Mouse (Mus musculus) midbrain, embryonic 11.5 days (tissue): Measurements from ENCODE around the gene Fbxo45. TPM values are rescaled to one million over a fixed set of nuclear protein-coding genes. Genes with fewer than 3 reads are reported as not detected.
A peak's percentile ranks its signal among the peaks of the same experiment; 100 is the strongest.

Source experiments
- ATAC-seq: fragments of 200-750 bp; cut with Nextera tagmentation; 2 replicates; pipeline ENCODE4 v1.8.0; 2017; ENCODE audit warnings: moderate TSS enrichment, moderate library complexity; ENCODE audit not compliant: low FRiP score
- DNase-seq: peaks from one replicate; pipeline ENCODE4 v3.0.0; 2015; ENCODE audit warnings: low spot score; ENCODE audit errors: missing footprints
- H3K27ac ChIP-seq: fragments of 300-500 bp; sonication (generic); 2 replicates; pipeline ENCODE4 v1.5.1; 2014; ENCODE audit warnings: low read depth, low read length
- H3K27me3 ChIP-seq: fragments of 300-500 bp; sonication (generic); 2 replicates; pipeline ENCODE4 v1.6.1; 2014; ENCODE audit warnings: mild to moderate bottlenecking, low read length, moderate library complexity, mixed read lengths; ENCODE audit not compliant: control insufficient read depth, insufficient read depth
- H3K36me3 ChIP-seq: fragments of 300-500 bp; sonication (generic); 2 replicates; pipeline ENCODE4 v1.6.1; 2014; ENCODE audit warnings: mild to moderate bottlenecking, low read length, moderate library complexity, mixed read lengths; ENCODE audit not compliant: control insufficient read depth, insufficient read depth
- H3K4me1 ChIP-seq: fragments of 300-500 bp; sonication (generic); 2 replicates; pipeline ENCODE4 v1.6.1; 2014; ENCODE audit warnings: low read length; ENCODE audit not compliant: control insufficient read depth, insufficient read depth
- H3K4me2 ChIP-seq: fragments of 300-500 bp; sonication (generic); 2 replicates; pipeline ENCODE4 v1.6.1; 2014; ENCODE audit warnings: mild to moderate bottlenecking, moderate library complexity
- H3K4me3 ChIP-seq: fragments of 300-500 bp; sonication (generic); 2 replicates; pipeline ENCODE4 v1.5.1; 2014; ENCODE audit warnings: low read depth, low read length
- H3K9ac ChIP-seq: fragments of 300-500 bp; sonication (generic); 2 replicates; pipeline ENCODE4 v1.6.1; 2014; ENCODE audit warnings: low read length
- H3K9me3 ChIP-seq: fragments of 300-500 bp; sonication (generic); 2 replicates; pipeline ENCODE4 v1.6.1; 2016; ENCODE audit warnings: low read length; ENCODE audit not compliant: control insufficient read depth
- WGBS: fragments of 180-500 bp; shearing (Covaris S2); extraction: QIAGEN DNeasy Blood & Tissue Kit; methylation state at CpG from one replicate; pipeline ENCODE4 v1.1.7; 2014; 5-methylcytosine and 5-hydroxymethylcytosine counted together
- polyA plus RNA-seq: library from polyadenylated mRNA; unstranded; fragments of >200 nt; fragmentation: Nextera tagmentation; extraction: Ambion mirVana; gene quantifications from 2 replicates; pipeline ENCODE4 v1.2.1, GENCODE M21; 2014

The Fbxo45 gene
- polyA plus RNA-seq, result 22.1 and 22.8 TPM in 2 replicates

- Histone ChIP-seq H3K4me2 (peak within 1 kb of the TSS; percentile 66), H3K27me3 (no peaks in the 10 kb centered on the region), H3K9me3 (no peaks in the 10 kb centered on the region), H3K4me1 (peaks cover 19% of the 10 kb centered on the region), H3K4me3 (peak within 1 kb of the TSS; percentile 95), H3K27ac (peak within 1 kb of the TSS; percentile 92), H3K9ac (peak within 1 kb of the TSS; percentile 93), H3K36me3 (no peaks in the 10 kb centered on the region; the same call in 1 of the 2 replicates)
- DNase-seq (peak; percentile 98), ATAC-seq (peak; percentile 98)
- under 1% methylated on average over 43 of the region's 48 CpGs for WGBS
These were observed at the start of gene Fbxo45, which contains the start of gene Wdr53 for GRCm38 (mm10) chr16:32246952-32247370. TSS of gene Fbxo45 (minus strand) at chr16:32247158. TSS of gene Wdr53 (plus strand) at chr16:32247227.

GRCm38 (mm10) chr16:32291821-32292220 is 44.9 kb upstream of the Fbxo45 start:
- H3K36me3 ChIP-seq, result peaks cover 27% of the 10 kb centered on the region
- DNase-seq (no peak), ATAC-seq (no peak)
- no peaks in the 10 kb centered on the region for H3K9me3 ChIP-seq
- H3K4me1 ChIP-seq, result no peaks in the 10 kb centered on the region
- H3K27ac ChIP-seq, result no peak overlapping the region
- 89% methylated on average over 4 of the region's 4 CpGs for WGBS
- no peak overlapping the region for H3K4me2 ChIP-seq
- H3K4me3 ChIP-seq, result no peak overlapping the region
- H3K9ac ChIP-seq, result no peak overlapping the region
- H3K27me3 ChIP-seq, result no peaks in the 10 kb centered on the region

GRCm38 (mm10) chr16:32282608-32283007 is 35.6 kb upstream of the Fbxo45 start:
- peak; percentile 53 for DNase-seq

DNA sequence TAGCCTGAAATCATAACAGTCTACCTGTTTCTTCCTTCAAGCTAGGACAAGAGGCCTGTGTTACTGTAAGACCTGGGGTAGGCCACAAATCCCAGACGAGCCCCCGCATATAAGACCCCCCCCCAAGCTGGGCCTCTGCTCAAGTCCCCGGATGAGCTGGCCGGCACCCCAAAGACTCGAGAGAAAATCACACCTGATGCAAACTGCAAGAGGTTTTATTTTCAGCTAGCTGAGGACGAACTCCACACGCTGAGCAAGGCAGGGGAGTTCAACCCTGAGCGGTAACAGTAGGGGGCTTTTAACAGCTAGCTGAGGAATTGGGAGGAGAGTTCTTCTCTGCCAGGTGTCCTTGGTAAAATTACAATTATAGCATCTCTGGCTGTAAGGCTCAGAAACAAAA is 33.3 kb upstream of the Fbxo45 start:
- Histone ChIP-seq H3K27ac (no peak overlapping the region), H3K9ac (no peak overlapping the region), H3K4me2 (no peak overlapping the region), H3K4me3 (no peak overlapping the region), H3K9me3 (no peaks in the 10 kb centered on the region), H3K36me3 (peaks cover 3% of the 10 kb centered on the region; the same call in 1 of the 2 replicates), H3K27me3 (no peaks in the 10 kb centered on the region), H3K4me1 (peaks cover 5% of the 10 kb centered on the region)
- WGBS, result 93% methylated on average over 8 of the region's 8 CpGs
- DNase-seq, result peak; percentile 68
- no peak for ATAC-seq

More at GRCm38 (mm10) chr16:32282608-32283007, 35.6 kb upstream of the Fbxo45 start:
- ATAC-seq, result no peak
- Histone ChIP-seq H3K4me3 (no peak overlapping the region), H3K27me3 (no peaks in the 10 kb centered on the region), H3K4me2 (no peak overlapping the region), H3K36me3 (peaks cover 5% of the 10 kb centered on the region; the same call in 1 of the 2 replicates), H3K9me3 (no peaks in the 10 kb centered on the region), H3K27ac (no peak overlapping the region), H3K9ac (no peak overlapping the region), H3K4me1 (peaks cover 5% of the 10 kb centered on the region)

- Histone ChIP-seq H3K27ac (no peak overlapping the region), H3K4me2 (peak overlapping the region; percentile 75), H3K4me3 (peak overlapping the region; percentile 78), H3K27me3 (no peaks in the 10 kb centered on the region), H3K4me1 (peaks cover 5% of the 10 kb centered on the region), H3K9ac (peak overlapping the region; percentile 86), H3K9me3 (no peaks in the 10 kb centered on the region), H3K36me3 (0 out of 2 replicates have a peak, but pooled peaks cover 3% of the 10 kb centered on the region)
- ATAC-seq (no peak), DNase-seq (no peak)
- 66% methylated on average over 7 of the region's 7 CpGs for WGBS
These were observed 31.4 kb upstream of the Fbxo45 start for GRCm38 (mm10) chr16:32278396-32278795.

DNA sequence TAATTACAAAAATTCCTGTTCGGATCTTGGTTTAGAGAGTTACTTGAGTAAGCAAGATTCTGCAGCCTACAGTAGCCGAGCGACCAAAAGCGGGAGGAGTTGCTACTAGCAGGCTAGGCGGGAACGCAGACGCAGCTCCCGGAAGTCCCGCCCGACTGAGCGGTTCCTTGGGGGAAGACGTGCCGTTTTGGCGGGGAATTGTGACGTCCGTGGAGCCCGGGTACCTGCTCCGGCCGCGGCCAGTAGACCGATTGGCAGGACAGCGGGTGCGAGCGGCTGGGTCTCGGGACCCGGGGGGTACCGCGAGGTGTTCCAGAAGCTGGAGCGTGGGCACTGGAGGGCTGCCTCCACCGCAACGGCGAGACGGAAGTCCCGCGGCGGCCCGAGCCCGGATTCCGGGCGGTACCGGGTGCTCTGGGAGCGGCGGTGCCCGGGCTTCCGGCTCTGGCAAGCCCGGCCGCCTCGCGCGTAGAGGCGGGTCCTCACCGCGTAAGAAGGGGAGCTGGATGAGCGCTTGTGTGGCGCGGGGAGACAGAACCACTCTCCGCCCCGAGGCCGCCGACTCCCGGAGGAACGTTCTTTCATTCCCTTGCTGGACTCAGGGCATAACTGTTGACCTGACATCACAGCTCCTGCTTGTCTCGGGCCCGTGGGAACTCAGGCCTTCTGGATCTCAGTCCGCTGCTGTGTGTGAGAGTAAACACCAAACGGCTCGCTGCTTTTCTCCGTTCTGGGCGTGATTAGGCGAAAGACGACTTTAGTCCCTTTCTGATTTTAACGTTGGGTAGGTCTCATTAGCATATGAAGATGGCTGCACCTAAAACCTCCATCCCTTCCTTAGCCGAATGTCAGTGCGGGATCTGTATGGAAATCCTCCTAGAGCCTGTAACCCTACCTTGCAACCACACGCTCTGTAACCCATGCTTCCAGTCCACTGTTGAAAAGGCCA is 30.6 kb upstream of the Fbxo45 start, which contains the start of gene Rnf168:
Rnf168 (plus strand) TSS at position 152 of the 949 bp plus-strand sequence.
- peak; percentile 92 for ATAC-seq
- H3K9ac ChIP-seq, result peak within 1 kb of the TSS; percentile 86
- 0 out of 2 replicates have a peak, but pooled peaks cover 3% of the 10 kb centered on the region for H3K36me3 ChIP-seq
- H3K4me3 ChIP-seq, result peak within 1 kb of the TSS; percentile 78
- peak within 1 kb of the TSS; percentile 75 for H3K4me2 ChIP-seq
- H3K27ac ChIP-seq, result peak within 1 kb of the TSS; percentile 86
- peak; percentile 98 for DNase-seq
- H3K27me3 ChIP-seq, result no peaks in the 10 kb centered on the region
- H3K9me3 ChIP-seq, result no peaks in the 10 kb centered on the region
- under 1% methylated on average over 71 of the region's 75 CpGs for WGBS
- H3K4me1 ChIP-seq, result peaks cover 5% of the 10 kb centered on the region

DNA sequence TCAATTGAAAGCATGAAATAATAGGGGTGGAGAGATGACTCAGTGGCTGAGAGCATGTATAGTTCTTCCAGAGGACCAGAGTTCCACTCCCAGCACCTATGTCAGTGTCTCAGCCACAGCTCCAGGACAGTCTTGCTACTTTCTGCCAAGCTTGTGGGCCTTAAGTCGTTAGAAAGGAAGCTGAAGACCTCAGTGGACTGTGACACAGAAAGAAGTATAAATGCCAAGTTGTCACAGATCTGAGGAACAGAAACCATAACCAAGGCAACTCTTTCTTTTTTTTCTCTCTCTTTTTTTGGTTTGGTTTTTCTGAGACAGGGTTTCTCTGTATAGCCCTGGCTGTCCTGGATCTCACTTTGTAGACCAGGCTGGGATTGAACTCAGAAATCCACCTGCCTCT is 28.9 kb upstream of the Fbxo45 start:
- 75% methylated on average over 1 of the region's 1 CpGs for WGBS
- Histone ChIP-seq H3K27ac (no peak overlapping the region), H3K4me3 (no peak overlapping the region), H3K9ac (no peak overlapping the region), H3K4me2 (no peak overlapping the region), H3K9me3 (no peaks in the 10 kb centered on the region), H3K4me1 (peaks cover 5% of the 10 kb centered on the region), H3K27me3 (no peaks in the 10 kb centered on the region), H3K36me3 (0 out of 2 replicates have a peak, but pooled peaks cover 3% of the 10 kb centered on the region)
- no peak for ATAC-seq
- peak; percentile 37 for DNase-seq

DNA sequence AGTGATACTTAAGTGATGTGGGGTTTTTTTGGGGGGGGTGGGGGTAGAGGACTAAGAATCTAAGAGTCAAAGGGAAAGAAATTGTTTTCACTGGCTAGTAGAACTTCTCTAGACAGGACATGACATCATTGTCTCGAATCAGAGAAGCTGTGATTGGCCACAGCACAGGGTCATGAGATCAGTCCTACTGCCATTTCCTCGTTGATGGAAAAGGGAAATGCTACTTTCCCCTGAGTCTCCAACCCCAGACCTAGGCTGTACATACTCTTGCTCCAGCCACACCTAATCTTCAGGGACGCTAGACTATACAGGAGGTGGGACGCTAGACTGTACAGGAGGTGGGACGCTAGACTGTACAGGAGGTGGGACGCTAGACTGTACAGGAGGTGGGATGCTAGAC is 28.1 kb upstream of the Fbxo45 start:
- ATAC-seq (no peak), DNase-seq (no peak)
- Histone ChIP-seq H3K9ac (no peak overlapping the region), H3K27me3 (no peaks in the 10 kb centered on the region), H3K36me3 (no peaks in the 10 kb centered on the region), H3K4me1 (peaks cover 5% of the 10 kb centered on the region), H3K27ac (no peak overlapping the region), H3K9me3 (no peaks in the 10 kb centered on the region), H3K4me3 (no peak overlapping the region), H3K4me2 (no peak overlapping the region)
- 87% methylated on average over 6 of the region's 6 CpGs for WGBS

GRCm38 (mm10) chr16:32273338-32273737 is 26.4 kb upstream of the Fbxo45 start:
- H3K27ac ChIP-seq, result no peak overlapping the region
- DNase-seq, result peak; percentile 85
- H3K9me3 ChIP-seq, result no peaks in the 10 kb centered on the region
- H3K9ac ChIP-seq, result no peak overlapping the region
- H3K4me2 ChIP-seq, result no peak overlapping the region
- no peak for ATAC-seq
- H3K27me3 ChIP-seq, result no peaks in the 10 kb centered on the region
- no peaks in the 10 kb centered on the region for H3K36me3 ChIP-seq
- WGBS, result 50% methylated on average over 9 of the region's 9 CpGs
- H3K4me3 ChIP-seq, result no peak overlapping the region
- no peaks in the 10 kb centered on the region; the same call in 1 of the 2 replicates for H3K4me1 ChIP-seq
